Mouse (Mus musculus) G1E (cell line): Measurements from ENCODE around the gene Kalrn.

ENCODE experiments used
- CTCF ChIP-seq: IDR thresholded peaks from 2 replicates; pipeline ENCODE4 v1.5.1; 2012; ENCODE audit warnings: low read depth, low read length, inconsistent platforms, mixed read lengths
- GATA2 ChIP-seq: IDR thresholded peaks from 2 replicates; pipeline ENCODE4 v1.6.1; 2012; ENCODE audit warnings: low read depth, low read length, inconsistent platforms, borderline replicate concordance
- TAL1 ChIP-seq: conservative IDR thresholded peaks from 2 replicates; pipeline ENCODE4 v1.6.1; 2012; ENCODE audit warnings: low read depth, low read length, inconsistent platforms, mixed read lengths

DNA sequence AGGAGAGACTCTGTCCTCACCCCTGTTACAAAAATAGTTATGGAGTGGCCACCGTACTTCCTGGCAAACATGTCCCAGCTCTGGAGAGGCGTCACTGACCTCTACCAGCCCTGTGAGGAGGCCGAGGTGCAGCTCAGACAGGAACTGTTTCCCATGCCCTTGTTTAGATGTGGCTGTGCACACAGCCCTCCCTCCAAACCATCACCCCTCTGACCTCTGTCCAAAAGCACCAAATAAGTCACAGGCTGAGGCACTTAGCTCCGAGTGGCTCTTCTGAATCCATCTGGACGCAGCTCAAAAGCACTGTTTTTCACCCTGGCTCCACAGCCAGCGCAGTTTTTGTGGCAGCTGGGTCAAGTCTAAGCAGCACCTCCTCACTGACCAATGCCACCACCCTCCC, 220.6 kb downstream of the Kalrn start:
- no peak for TF ChIP-seq CTCF
- TF ChIP-seq GATA2 = no peak
- no peak for TF ChIP-seq TAL1
